Mouse (Mus musculus) hindbrain, embryonic 11.5 days (tissue): Measurements from ENCODE around the gene Fiz1. TPM values are rescaled to one million over a fixed set of nuclear protein-coding genes. Genes with fewer than 3 reads are reported as not detected.
A peak's percentile ranks its signal among the peaks of the same experiment; 100 is the strongest.
"Not testable (repeated sequence)": the region's sequence is repeated elsewhere in the genome, so short reads cannot be mapped to it uniquely, and the experiment has no call there.

ENCODE experiments used
- ATAC-seq: fragments of 200-750 bp; cut with Nextera tagmentation; 2 replicates; pipeline ENCODE4 v1.8.0; 2017; ENCODE audit warnings: mild to moderate bottlenecking, moderate TSS enrichment, moderate library complexity; ENCODE audit not compliant: low FRiP score
- DNase-seq: peaks from one replicate; pipeline ENCODE4 v3.0.0-alpha.2; 2015; ENCODE audit warnings: low spot score
- H3K27ac ChIP-seq: fragments of 300-500 bp; sonication (generic); 2 replicates; pipeline ENCODE4 v1.5.1; 2014; ENCODE audit warnings: mild to moderate bottlenecking, low read depth, low read length
- H3K27me3 ChIP-seq: fragments of 300-500 bp; sonication (generic); 2 replicates; pipeline ENCODE4 v1.6.1; 2014; ENCODE audit warnings: mild to moderate bottlenecking, low read length, moderate library complexity, mixed read lengths; ENCODE audit not compliant: control insufficient read depth, insufficient read depth
- H3K36me3 ChIP-seq: fragments of 300-500 bp; sonication (generic); 2 replicates; pipeline ENCODE4 v1.6.1; 2014; ENCODE audit warnings: mild to moderate bottlenecking, low read length, moderate library complexity, mixed read lengths; ENCODE audit not compliant: control insufficient read depth, insufficient read depth
- H3K4me1 ChIP-seq: fragments of 300-500 bp; sonication (generic); replicated peaks from 2 replicates; pipeline ENCODE4 v1.6.1; 2014; ENCODE audit warnings: low read length, mixed read lengths; ENCODE audit not compliant: control insufficient read depth, insufficient read depth
- H3K4me2 ChIP-seq: fragments of 300-500 bp; sonication (generic); replicated peaks from 2 replicates; pipeline ENCODE4 v1.6.1; 2014; ENCODE audit warnings: mild to moderate bottlenecking, low read depth, low read length
- H3K4me3 ChIP-seq: fragments of 300-500 bp; sonication (generic); 2 replicates; pipeline ENCODE4 v1.5.1; 2014; ENCODE audit warnings: low read depth, low read length
- H3K9ac ChIP-seq: fragments of 300-500 bp; sonication (generic); 2 replicates; pipeline ENCODE4 v1.6.1; 2014; ENCODE audit warnings: low read depth, low read length
- H3K9me3 ChIP-seq: fragments of 300-500 bp; sonication (generic); 2 replicates; pipeline ENCODE4 v1.6.1; 2016; ENCODE audit warnings: low read length; ENCODE audit not compliant: control insufficient read depth
- WGBS: fragments of 180-500 bp; shearing (Covaris S2); extraction: QIAGEN DNeasy Blood & Tissue Kit; methylation state at CpG from one replicate; pipeline ENCODE4 v1.1.7; 2014; 5-methylcytosine and 5-hydroxymethylcytosine counted together
- polyA plus RNA-seq: library from polyadenylated mRNA; unstranded; fragments of >200 nt; fragmentation: Nextera tagmentation; extraction: Ambion mirVana; gene quantifications from 2 replicates; pipeline ENCODE4 v1.2.1, GENCODE M21; 2014

Gene Fiz1
- polyA plus RNA-seq, 1 experiment from 2014 or later, result 38.2 TPM

DNA sequence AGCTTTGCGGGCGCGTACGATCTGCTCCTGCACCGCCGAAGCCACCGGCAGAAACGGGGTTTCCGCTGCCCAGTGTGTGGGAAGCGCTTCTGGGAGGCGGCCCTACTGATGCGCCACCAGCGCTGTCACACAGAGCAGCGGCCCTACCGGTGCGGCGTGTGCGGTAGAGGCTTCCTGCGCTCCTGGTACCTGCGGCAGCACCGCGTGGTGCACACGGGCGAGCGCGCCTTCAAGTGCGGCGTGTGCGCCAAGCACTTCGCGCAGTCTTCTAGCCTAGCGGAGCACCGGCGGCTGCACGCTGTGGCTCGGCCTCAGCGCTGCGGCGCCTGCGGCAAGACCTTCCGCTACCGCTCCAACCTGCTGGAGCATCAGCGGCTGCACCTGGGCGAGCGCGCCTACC, 17.0 kb upstream of the Fiz1 start:
- Histone ChIP-seq H3K4me1 (no peaks in the 10 kb centered on the region), H3K27ac (no peak overlapping the region), H3K36me3 (peaks cover 50% of the 10 kb centered on the region), H3K4me2 (no peak overlapping the region), H3K27me3 (no peaks in the 10 kb centered on the region), H3K9me3 (peaks cover 13% of the 10 kb centered on the region), H3K9ac (no peak overlapping the region), H3K4me3 (no peak overlapping the region)
- no peak for ATAC-seq
- WGBS, result 75% methylated on average over 46 of the region's 46 CpGs
- no peak for DNase-seq

- Histone ChIP-seq H3K9ac (no peak overlapping the region), H3K27ac (no peak overlapping the region), H3K36me3 (peaks cover 50% of the 10 kb centered on the region), H3K9me3 (peaks cover 13% of the 10 kb centered on the region), H3K27me3 (no peaks in the 10 kb centered on the region), H3K4me3 (no peak overlapping the region), H3K4me2 (no peak overlapping the region), H3K4me1 (no peaks in the 10 kb centered on the region)
- WGBS, result 82% methylated on average over 63 of the region's 63 CpGs
- DNase-seq (no peak), ATAC-seq (0 out of 2 replicates have a peak, but pooled peaks have one; percentile 10)
These were observed 16.2 kb upstream of the Fiz1 start for GRCm38 (mm10) chr7:5030554-5031275.

DNA sequence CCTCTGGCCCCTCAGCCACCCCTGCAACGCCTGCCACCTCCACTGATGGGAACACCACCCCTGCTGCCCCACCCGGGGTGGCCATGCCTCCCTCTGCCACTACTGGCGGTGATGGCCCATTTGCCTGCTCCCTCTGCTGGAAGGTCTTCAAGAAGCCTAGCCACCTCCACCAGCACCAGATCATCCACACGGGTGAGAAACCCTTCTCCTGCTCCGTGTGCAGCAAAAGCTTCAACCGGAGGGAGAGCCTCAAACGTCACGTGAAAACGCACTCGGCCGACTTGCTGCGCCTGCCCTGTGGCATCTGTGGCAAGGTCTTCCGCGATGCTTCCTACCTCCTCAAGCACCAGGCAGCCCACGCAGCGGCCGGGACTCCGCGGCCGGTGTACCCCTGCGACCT, 15.4 kb upstream of the Fiz1 start:
- 92% methylated on average over 21 of the region's 21 CpGs for whole genome bisulfite sequencing
- Histone ChIP-seq H3K4me3 (no peak overlapping the region), H3K9me3 (peaks cover 13% of the 10 kb centered on the region), H3K4me1 (no peaks in the 10 kb centered on the region), H3K27ac (no peak overlapping the region), H3K9ac (no peak overlapping the region), H3K27me3 (no peaks in the 10 kb centered on the region), H3K4me2 (no peak overlapping the region), H3K36me3 (peaks cover 45% of the 10 kb centered on the region)
- ATAC-seq, result no peak
- DNase-seq, result no peak

- no peak overlapping the region for H3K4me2 ChIP-seq
- H3K9me3 ChIP-seq, result peaks cover 13% of the 10 kb centered on the region
- ATAC-seq (no peak), DNase-seq (no peak)
- no peaks in the 10 kb centered on the region for H3K4me1 ChIP-seq
- 95% methylated on average over 22 of the region's 22 CpGs for WGBS
- no peak overlapping the region for H3K27ac ChIP-seq
- no peak overlapping the region for H3K4me3 ChIP-seq
- no peak overlapping the region for H3K9ac ChIP-seq
- H3K27me3 ChIP-seq, result no peaks in the 10 kb centered on the region
- H3K36me3 ChIP-seq, result peaks cover 46% of the 10 kb centered on the region
These were observed 15.0 kb upstream of the Fiz1 start for GRCm38 (mm10) chr7:5029543-5029942.

DNA sequence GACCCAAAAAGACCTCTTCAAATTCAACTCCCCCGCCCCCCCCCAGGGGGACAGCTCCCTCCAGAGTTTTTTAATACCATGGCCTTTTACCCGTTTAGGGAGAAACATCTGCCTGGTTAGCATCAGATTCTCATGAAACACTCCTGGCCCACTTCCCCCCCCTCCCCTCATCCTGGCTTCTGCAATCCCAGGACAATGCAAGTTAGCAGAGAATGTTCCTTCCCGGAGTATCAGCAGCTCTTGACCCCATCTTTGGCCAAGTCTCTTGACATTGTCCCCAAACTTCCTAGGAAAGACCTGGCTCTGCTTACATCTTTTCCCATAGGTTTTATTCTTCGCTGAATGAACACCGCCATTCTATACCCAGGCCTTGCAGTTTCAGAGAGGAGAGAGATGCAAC, 6.7 kb upstream of the Fiz1 start:
- WGBS, result 54% methylated on average over 5 of the region's 5 CpGs
- peak overlapping the region; percentile 87 for H3K4me3 ChIP-seq
- peaks cover 4% of the 10 kb centered on the region; the same call in 1 of the 2 replicates for H3K36me3 ChIP-seq
- peak overlapping the region; percentile 96 for H3K9ac ChIP-seq
- ATAC-seq, result no peak
- no peaks in the 10 kb centered on the region for H3K9me3 ChIP-seq
- 0 out of 2 replicates have a peak, but pooled peaks cover 2% of the 10 kb centered on the region for H3K4me1 ChIP-seq
- peak overlapping the region; percentile 81 for H3K4me2 ChIP-seq
- no peak for DNase-seq
- no peaks in the 10 kb centered on the region for H3K27me3 ChIP-seq
- no peak overlapping the region for H3K27ac ChIP-seq

DNA sequence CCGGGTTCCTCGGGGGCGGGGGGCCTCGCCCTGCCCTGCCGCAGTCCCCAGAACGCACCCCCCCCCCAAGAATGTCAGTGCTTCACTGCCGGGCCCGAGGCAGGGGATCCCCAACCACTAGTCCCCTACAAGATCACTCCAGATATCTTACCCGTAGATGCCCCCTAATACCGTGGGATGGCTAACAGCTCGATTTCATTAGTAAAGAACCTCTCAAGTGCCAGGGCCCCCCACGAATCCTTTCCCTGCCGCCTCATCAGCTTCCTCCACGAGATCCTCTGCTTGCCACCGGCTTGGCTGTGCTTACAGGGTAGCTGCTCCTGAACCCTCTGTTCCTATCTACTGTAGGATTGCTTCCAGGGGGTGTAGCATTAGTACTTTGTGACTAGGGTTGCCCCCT, 6.2 kb upstream of the Fiz1 start:
- Histone ChIP-seq H3K9ac (peak overlapping the region; percentile 96), H3K27me3 (no peaks in the 10 kb centered on the region), H3K9me3 (no peaks in the 10 kb centered on the region), H3K36me3 (peaks cover 4% of the 10 kb centered on the region; the same call in 1 of the 2 replicates), H3K4me3 (peak overlapping the region; percentile 87), H3K4me1 (0 out of 2 replicates have a peak, but pooled peaks cover 2% of the 10 kb centered on the region), H3K27ac (peak overlapping the region; percentile 90), H3K4me2 (peak overlapping the region; percentile 81)
- under 1% methylated on average over 11 of the region's 15 CpGs for WGBS
- no peak for DNase-seq
- ATAC-seq, result peak; percentile 12

DNA sequence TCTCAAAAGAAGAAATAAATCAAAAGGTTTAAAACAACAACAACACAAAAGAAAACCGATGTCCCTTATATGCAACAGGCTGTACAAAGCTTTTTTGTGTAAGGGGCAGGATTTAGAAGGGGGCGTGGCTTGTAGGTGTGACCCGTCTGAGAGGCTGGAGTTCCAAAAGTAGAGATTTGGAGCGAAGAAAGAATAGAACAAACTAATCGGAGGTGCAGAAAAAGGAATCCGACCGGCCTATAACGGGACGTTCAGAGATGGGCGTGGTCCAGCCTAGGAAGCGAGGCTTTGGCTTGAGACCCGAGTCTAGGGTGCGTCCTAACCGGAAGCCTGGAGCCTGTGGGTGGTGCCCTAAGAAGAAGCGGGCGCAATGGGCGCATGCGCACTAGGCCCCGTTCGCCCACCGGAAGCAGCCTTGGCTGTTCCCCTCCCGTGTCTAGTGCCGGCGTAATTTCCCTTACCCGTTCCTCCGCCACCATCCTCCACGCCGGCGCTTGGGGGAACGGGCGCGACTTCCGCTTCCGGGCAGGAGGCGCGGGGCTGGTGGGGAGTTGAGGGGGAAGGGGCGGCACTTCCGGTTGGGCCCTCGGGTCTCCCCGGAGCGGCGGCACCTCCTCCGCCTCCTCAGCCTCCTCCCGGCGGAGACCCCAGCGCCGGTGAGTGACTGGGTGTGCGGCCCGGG, 5.6 kb upstream of the Fiz1 start, which contains the start of the genes Zfp865 and Ccdc106:
TSS of gene Zfp865 (plus strand) at position 377 of the 682 bp plus-strand sequence.
TSS of gene Ccdc106 (plus strand) at position 554 of the 682 bp plus-strand sequence.
- under 1% methylated on average over 34 of the region's 49 CpGs for WGBS
- H3K4me1 ChIP-seq, result 0 out of 2 replicates have a peak, but pooled peaks cover 2% of the 10 kb centered on the region
- peak within 1 kb of the TSS; percentile 96 for H3K9ac ChIP-seq
- no peaks in the 10 kb centered on the region for H3K27me3 ChIP-seq
- DNase-seq, result peak; percentile 99
- peak; percentile 87 for ATAC-seq
- H3K27ac ChIP-seq, result peak within 1 kb of the TSS; percentile 90
- H3K9me3 ChIP-seq, result no peaks in the 10 kb centered on the region
- H3K36me3 ChIP-seq, result peaks cover 4% of the 10 kb centered on the region; the same call in 1 of the 2 replicates
- peak within 1 kb of the TSS; percentile 81 for H3K4me2 ChIP-seq
- H3K4me3 ChIP-seq, result peak within 1 kb of the TSS; percentile 87

DNA sequence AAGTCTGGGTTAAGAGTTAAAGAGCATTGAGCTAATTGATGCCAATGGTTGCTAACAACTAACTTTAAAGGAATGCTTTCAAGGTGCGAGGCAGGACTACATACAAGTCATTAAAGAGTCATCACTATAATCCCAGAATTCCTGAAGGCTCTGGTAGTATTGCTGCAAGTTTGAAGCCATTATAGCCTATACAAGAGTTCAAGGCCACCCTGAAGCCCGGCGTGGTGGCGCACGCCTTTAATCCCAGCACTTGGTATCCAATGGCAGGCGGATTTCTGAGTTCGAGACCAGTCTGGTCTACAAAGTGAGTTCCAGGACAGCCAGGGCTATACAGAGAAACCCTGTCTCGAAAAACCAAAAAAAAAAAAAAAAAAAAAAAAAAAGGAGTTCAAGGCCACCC, 5.1 kb upstream of the Fiz1 start:
- H3K9me3 ChIP-seq, H3K27me3 ChIP-seq, DNase-seq, H3K36me3 ChIP-seq, ATAC-seq, H3K4me1 ChIP-seq: not testable (repeated sequence)
- Histone ChIP-seq H3K4me3 (peak overlapping the region; percentile 87), H3K9ac (peak overlapping the region; percentile 46; the same call in 1 of the 2 replicates), H3K4me2 (peak overlapping the region; percentile 38), H3K27ac (peak overlapping the region; percentile 90)
- WGBS, result 34% methylated on average over 8 of the region's 8 CpGs
